Mouse (Mus musculus) MEL (cell line): Measurements from ENCODE around the gene Med9.

Source experiments
- CHD1 ChIP-seq: IDR thresholded peaks from 2 replicates; pipeline ENCODE4 v1.6.1; 2012; ENCODE audit warnings: low read depth, mild to moderate bottlenecking, inconsistent platforms, low read length, improper control_type of control experiment
- CTCF ChIP-seq, 3 experiments: IDR thresholded peaks in 2 of 3; conservative IDR thresholded peaks in 1 of 3; 2 replicates each; pipeline ENCODE4 v1.5.1; 2011 to 2012; ENCODE audit warnings: low read length in 3 of 3, low read depth in 2 of 3, mild to moderate bottlenecking in 2 of 3, improper control_type of control experiment in 1 of 3, inconsistent platforms in 1 of 3, mixed read lengths in 1 of 3, moderate library complexity in 1 of 3; ENCODE audit not compliant: control insufficient read depth in 1 of 3, insufficient read depth in 1 of 3, poor library complexity in 1 of 3, severe bottlenecking in 1 of 3
- E2F4 ChIP-seq: IDR thresholded peaks from 2 replicates; pipeline ENCODE4 v1.6.1; 2011; ENCODE audit warnings: low read depth, low read length, improper control_type of control experiment, borderline replicate concordance
- ELF1 ChIP-seq: IDR thresholded peaks from 2 replicates; pipeline ENCODE4 v1.6.1; 2014; ENCODE audit warnings: low read depth, mild to moderate bottlenecking, inconsistent platforms, low read length, improper control_type of control experiment, moderate library complexity
- EP300 ChIP-seq, 2 experiments: IDR thresholded peaks; 2 replicates each; pipeline ENCODE4 v1.6.1; 2011; ENCODE audit warnings: improper control_type of control experiment in 2 of 2, low read length in 2 of 2, low read depth in 1 of 2, mild to moderate bottlenecking in 1 of 2
- HCFC1 ChIP-seq: IDR thresholded peaks from 2 replicates; pipeline ENCODE4 v1.6.1; 2012; ENCODE audit warnings: low read depth, mild to moderate bottlenecking, inconsistent platforms, low read length, improper control_type of control experiment, moderate library complexity
- MAX ChIP-seq: IDR thresholded peaks from 2 replicates; pipeline ENCODE4 v1.6.1; 2011; ENCODE audit warnings: low read length, improper control_type of control experiment
- NELFE ChIP-seq: IDR thresholded peaks from 2 replicates; pipeline ENCODE4 v1.6.1; 2011; ENCODE audit warnings: low read depth, low read length, improper control_type of control experiment
- POLR2A ChIP-seq, 2 experiments: IDR thresholded peaks; 2 replicates each; pipeline ENCODE4 v1.6.1; 2011 to 2012; ENCODE audit warnings: low read length in 2 of 2, mild to moderate bottlenecking in 2 of 2, control low read depth in 1 of 2, improper control_type of control experiment in 1 of 2, low read depth in 1 of 2, moderate library complexity in 1 of 2; ENCODE audit not compliant: control insufficient read depth in 1 of 2, insufficient read depth in 1 of 2, poor library complexity in 1 of 2
- SMC3 ChIP-seq: IDR thresholded peaks from 2 replicates; pipeline ENCODE4 v1.6.1; 2011; ENCODE audit warnings: low read depth, low read length, improper control_type of control experiment
- TCF12 ChIP-seq: IDR thresholded peaks from 2 replicates; pipeline ENCODE4 v1.6.1; 2014; ENCODE audit warnings: low read depth, mild to moderate bottlenecking, inconsistent platforms, low read length, improper control_type of control experiment, moderate library complexity
- ZKSCAN1 ChIP-seq: IDR thresholded peaks from 2 replicates; pipeline ENCODE4 v1.6.1; 2012; ENCODE audit warnings: low read depth, mild to moderate bottlenecking, inconsistent platforms, low read length, improper control_type of control experiment, moderate library complexity

GRCm38 (mm10) chr11:59966102-59966483 lies 18.1 kb downstream of the Med9 start:
- TF ChIP-seq HCFC1 (no peak), E2F4 (no peak), EP300 (IDR thresholded peaks at IDR 0.05; ENCODE audit: low read depth in 1 of 2, low read length in 2 of 2) (no peak), SMC3 (no peak), MAX (no peak), CTCF (IDR thresholded peaks at IDR 0.05 in 2 of 3, conservative IDR thresholded peaks at IDR 0.05 in 1 of 3; ENCODE audit: control insufficient read depth in 1 of 3, insufficient read depth in 1 of 3, low read depth in 2 of 3, low read length in 3 of 3, poor library complexity in 1 of 3, severe bottlenecking in 1 of 3) (no peak), CHD1 (no peak), POLR2A (IDR thresholded peaks at IDR 0.05; ENCODE audit: control insufficient read depth in 1 of 2, insufficient read depth in 1 of 2, low read depth in 1 of 2, low read length in 2 of 2, poor library complexity in 1 of 2) (no peak), TCF12 (no peak), ELF1 (no peak), ZKSCAN1 (no peak), NELFE (no peak)
